Mouse (Mus musculus) liver, adult 2 months (tissue): ENCODE results near the gene Abi3. TPM values are rescaled to one million over a fixed set of nuclear protein-coding genes. Genes with fewer than 3 reads are reported as not detected.

Experiments used
- DNase-seq: peaks from one replicate; pipeline ENCODE4 v3.0.0-alpha.2; 2011; ENCODE audit warnings: low read depth, low spot score; ENCODE audit errors: extremely low read depth
- H3K27ac ChIP-seq: fragments of 200-500 bp; replicated peaks from 2 replicates; pipeline ENCODE4 v1.5.1; 2012; ENCODE audit warnings: low read depth, mild to moderate bottlenecking, control low read depth, inconsistent platforms, low read length; ENCODE audit not compliant: insufficient read depth
- H3K27me3 ChIP-seq: fragments of 200-500 bp; 2 replicates; pipeline ENCODE4 v1.6.1; 2012; ENCODE audit warnings: mild to moderate bottlenecking, moderate library complexity, low read length, inconsistent platforms; ENCODE audit not compliant: control insufficient read depth, insufficient read depth
- H3K36me3 ChIP-seq: fragments of 200-500 bp; 2 replicates; pipeline ENCODE4 v1.6.1; 2012; ENCODE audit warnings: low read length, inconsistent platforms; ENCODE audit not compliant: control insufficient read depth, insufficient read depth
- H3K4me1 ChIP-seq: fragments of 200-500 bp; 2 replicates; pipeline ENCODE4 v1.6.1; 2011; ENCODE audit warnings: low read length; ENCODE audit not compliant: control insufficient read depth, insufficient read depth
- H3K4me3 ChIP-seq: fragments of 200-500 bp; 2 replicates; pipeline ENCODE4 v1.5.1; 2011; ENCODE audit warnings: low read depth, mild to moderate bottlenecking, control low read depth, low read length, moderate library complexity; ENCODE audit not compliant: insufficient read depth
- H3K79me2 ChIP-seq: fragments of 200-500 bp; 2 replicates; pipeline ENCODE4 v1.6.1; 2012; ENCODE audit warnings: inconsistent platforms, mild to moderate bottlenecking, low read length, moderate library complexity; ENCODE audit not compliant: control insufficient read depth, insufficient read depth
- H3K9ac ChIP-seq: fragments of 200-500 bp; 2 replicates; pipeline ENCODE4 v1.6.1; 2012; ENCODE audit warnings: low read depth, mild to moderate bottlenecking, control low read depth, inconsistent platforms, low read length
- CTCF ChIP-seq: fragments of 200-500 bp; IDR thresholded peaks from 2 replicates; pipeline ENCODE4 v1.5.1; 2011; ENCODE audit warnings: low read depth, low read length, control low read depth
- POLR2A ChIP-seq: fragments of 200-500 bp; IDR thresholded peaks from 2 replicates; pipeline ENCODE4 v1.6.1; 2011; ENCODE audit warnings: low read length, control low read depth; ENCODE audit not compliant: insufficient read depth; ENCODE audit errors: extremely low read depth
- WGBS: fragments of 180-500 bp; shearing (Covaris S2); methylation state at CpG from one replicate; pipeline ENCODE4 v1.1.7; 2018; 5-methylcytosine and 5-hydroxymethylcytosine counted together
- polyA plus RNA-seq: library from polyadenylated mRNA; depleted of rRNA; stranded (reverse); fragments of >200 nt; gene quantifications from 2 replicates; pipeline ENCODE4 v1.2.3, GENCODE M21; 2012
- total RNA-seq: library from RNA; depleted of rRNA; stranded (reverse); fragments of >200 nt; gene quantifications from 2 replicates; pipeline ENCODE4 v1.2.3, GENCODE M21; 2014

Abi3 gene
- total and polyA plus RNA-seq, 2 experiments: 1.1 to 11.7 TPM

GRCm38 (mm10) chr11:95833631-95834142 is 8.6 kb downstream of the Abi3 start:
- H3K4me3 ChIP-seq: no peak overlapping the region
- 28% methylated on average over 18 of the region's 18 CpGs for WGBS

DNA sequence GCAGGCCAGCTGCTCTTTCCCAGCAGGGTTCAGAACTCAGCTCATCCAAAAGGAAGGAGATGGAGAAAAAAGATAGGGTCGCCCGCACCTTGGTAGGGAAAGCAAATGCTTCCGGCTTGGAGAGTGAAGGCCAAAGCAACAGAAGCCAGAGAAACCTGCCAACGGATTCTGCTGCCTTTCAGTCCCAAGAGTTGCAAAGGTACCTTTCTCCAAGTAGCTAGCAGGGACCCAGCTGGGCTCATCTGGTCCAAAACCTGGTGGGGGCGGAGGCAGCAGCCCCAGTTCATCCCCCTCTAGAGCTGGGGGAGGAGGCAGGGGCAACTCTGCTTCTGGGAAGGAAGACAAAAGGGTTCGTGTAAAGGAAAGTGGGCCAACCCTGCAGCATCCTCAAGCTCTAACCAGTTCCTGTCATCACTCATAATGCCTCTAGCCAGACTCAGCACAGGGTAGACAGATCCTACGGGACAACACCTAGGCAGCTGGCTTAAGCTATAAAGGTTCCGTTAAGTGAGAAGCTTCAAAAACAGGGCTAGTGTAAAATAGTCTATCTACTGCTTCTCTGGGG is 9.2 kb downstream of the Abi3 start:
- H3K27me3 ChIP-seq: peaks cover 5% of the 10 kb centered on the region; the same call in 1 of the 2 replicates
- no peak overlapping the region for H3K27ac ChIP-seq

More at GRCm38 (mm10) chr11:95833631-95834142, 8.6 kb downstream of the Abi3 start:
- H3K79me2 ChIP-seq: no peaks in the 10 kb centered on the region
- H3K27ac ChIP-seq: peak overlapping the region; percentile 15
- no peak for DNase-seq
- H3K27me3 ChIP-seq: peaks cover 5% of the 10 kb centered on the region; the same call in 1 of the 2 replicates
- no peak overlapping the region for H3K9ac ChIP-seq
- TF ChIP-seq POLR2A (no peak), CTCF (no peak)
- no peaks in the 10 kb centered on the region for H3K36me3 ChIP-seq
- peaks cover 4% of the 10 kb centered on the region; the same call in 1 of the 2 replicates for H3K4me1 ChIP-seq

GRCm38 (mm10) chr11:95832129-95833005 is 9.9 kb downstream of the Abi3 start:
- Histone ChIP-seq H3K27ac (no peak overlapping the region), H3K27me3 (peaks cover 5% of the 10 kb centered on the region; the same call in 1 of the 2 replicates), H3K79me2 (no peaks in the 10 kb centered on the region), H3K36me3 (no peaks in the 10 kb centered on the region), H3K4me3 (no peak overlapping the region), H3K4me1 (peaks cover 5% of the 10 kb centered on the region; the same call in 1 of the 2 replicates), H3K9ac (no peak overlapping the region)
- TF ChIP-seq CTCF: no peak
- no peak for TF ChIP-seq POLR2A
- WGBS: 66% methylated on average over 18 of the region's 18 CpGs
- no peak for DNase-seq

More for the DNA sequence above, 9.2 kb downstream of the Abi3 start:
- WGBS: 39% methylated on average over 8 of the region's 8 CpGs
- TF ChIP-seq CTCF: no peak
- TF ChIP-seq POLR2A: no peak
- Histone ChIP-seq H3K9ac (no peak overlapping the region), H3K4me3 (no peak overlapping the region), H3K4me1 (peaks cover 4% of the 10 kb centered on the region; the same call in 1 of the 2 replicates), H3K36me3 (no peaks in the 10 kb centered on the region), H3K79me2 (no peaks in the 10 kb centered on the region)
- no peak for DNase-seq

GRCm38 (mm10) chr11:95831641-95832040 is 10.6 kb downstream of the Abi3 start:
- Histone ChIP-seq H3K9ac (no peak overlapping the region), H3K27me3 (peaks cover 5% of the 10 kb centered on the region; the same call in 1 of the 2 replicates), H3K79me2 (no peaks in the 10 kb centered on the region), H3K4me1 (peaks cover 10% of the 10 kb centered on the region; the same call in 1 of the 2 replicates), H3K36me3 (no peaks in the 10 kb centered on the region), H3K27ac (no peak overlapping the region), H3K4me3 (no peak overlapping the region)
- TF ChIP-seq POLR2A (no peak), CTCF (peak; percentile 8; the same call in 1 of the 2 replicates)
- no peak for DNase-seq
- WGBS: 33% methylated on average over 15 of the region's 15 CpGs

DNA sequence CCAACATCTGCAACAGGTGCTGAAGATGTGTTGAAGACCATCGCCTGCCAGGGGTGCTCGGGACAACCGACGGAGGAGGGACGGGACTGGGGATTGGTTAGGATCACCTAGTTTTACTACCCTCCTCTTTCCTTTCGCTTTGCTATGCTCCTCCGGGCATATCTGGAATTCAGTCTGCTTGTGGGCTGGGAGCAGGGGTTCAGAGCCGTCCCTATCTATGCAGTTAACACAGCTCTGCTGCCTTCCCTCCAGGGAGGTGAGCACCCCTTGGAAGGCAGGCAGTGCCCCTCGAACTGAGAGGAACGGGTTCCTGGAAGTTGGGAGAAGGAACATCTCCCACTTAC is 11.0 kb downstream of the Abi3 start:
- 36% methylated on average over 10 of the region's 10 CpGs for WGBS
- Histone ChIP-seq H3K9ac (no peak overlapping the region), H3K79me2 (no peaks in the 10 kb centered on the region), H3K4me1 (peaks cover 10% of the 10 kb centered on the region; the same call in 1 of the 2 replicates), H3K4me3 (peak overlapping the region; percentile 3; the same call in 1 of the 2 replicates), H3K36me3 (no peaks in the 10 kb centered on the region), H3K27ac (no peak overlapping the region), H3K27me3 (peaks cover 5% of the 10 kb centered on the region; the same call in 1 of the 2 replicates)
- DNase-seq: no peak
- TF ChIP-seq POLR2A: no peak
- no peak for TF ChIP-seq CTCF
